Mouse (Mus musculus): ENCODE measurements around the gene Myl12a.
"Not testable (repeated sequence)": the region's sequence is repeated elsewhere in the genome, so short reads cannot be mapped to it uniquely, and the experiment has no call there.

Myl12a gene

DNA sequence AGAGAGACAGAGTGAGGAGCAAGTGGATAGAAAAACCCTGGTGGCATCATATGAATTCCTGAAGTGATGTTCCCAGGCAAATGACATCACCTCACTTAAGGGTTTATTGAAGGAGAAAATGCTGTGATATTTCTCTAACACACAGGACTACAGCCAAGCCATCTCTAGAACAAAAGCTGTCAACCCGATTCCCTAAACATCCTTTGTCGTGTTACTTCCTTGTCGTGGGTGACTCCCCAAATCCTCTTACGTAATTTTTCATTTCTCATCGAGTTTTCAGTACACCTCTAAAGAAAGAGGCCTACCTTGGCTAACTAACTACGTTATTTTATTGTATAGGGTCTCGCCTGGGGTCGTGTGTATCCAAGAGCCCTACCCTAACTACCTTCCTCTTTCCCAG is 13.2 kb downstream of the Myl12a start:
- no peak for ATAC-seq (ENCODE audit: low TSS enrichment)

DNA sequence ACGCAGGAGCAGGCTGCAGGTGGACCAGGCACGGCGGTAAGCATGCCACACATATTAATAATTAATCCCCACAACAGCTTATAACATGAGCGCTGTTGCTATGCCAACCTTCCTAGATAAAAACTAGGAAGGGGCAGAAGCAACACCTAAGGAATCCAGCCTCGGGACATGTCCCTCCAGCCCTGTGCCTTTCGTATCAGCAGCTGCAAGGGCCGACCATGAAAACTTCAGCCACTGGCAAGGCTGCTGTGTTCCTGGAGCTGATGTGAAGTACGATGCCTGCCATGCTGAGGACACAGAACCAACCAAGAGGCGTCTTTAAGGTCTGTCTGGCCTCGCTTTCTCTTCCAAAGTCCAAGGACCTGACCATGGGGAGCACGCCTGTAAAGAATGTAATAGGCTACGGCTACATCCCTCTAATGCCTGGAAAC is 14.3 kb downstream of the Myl12a start:
- ATAC-seq (ENCODE audit: low TSS enrichment): no peak

DNA sequence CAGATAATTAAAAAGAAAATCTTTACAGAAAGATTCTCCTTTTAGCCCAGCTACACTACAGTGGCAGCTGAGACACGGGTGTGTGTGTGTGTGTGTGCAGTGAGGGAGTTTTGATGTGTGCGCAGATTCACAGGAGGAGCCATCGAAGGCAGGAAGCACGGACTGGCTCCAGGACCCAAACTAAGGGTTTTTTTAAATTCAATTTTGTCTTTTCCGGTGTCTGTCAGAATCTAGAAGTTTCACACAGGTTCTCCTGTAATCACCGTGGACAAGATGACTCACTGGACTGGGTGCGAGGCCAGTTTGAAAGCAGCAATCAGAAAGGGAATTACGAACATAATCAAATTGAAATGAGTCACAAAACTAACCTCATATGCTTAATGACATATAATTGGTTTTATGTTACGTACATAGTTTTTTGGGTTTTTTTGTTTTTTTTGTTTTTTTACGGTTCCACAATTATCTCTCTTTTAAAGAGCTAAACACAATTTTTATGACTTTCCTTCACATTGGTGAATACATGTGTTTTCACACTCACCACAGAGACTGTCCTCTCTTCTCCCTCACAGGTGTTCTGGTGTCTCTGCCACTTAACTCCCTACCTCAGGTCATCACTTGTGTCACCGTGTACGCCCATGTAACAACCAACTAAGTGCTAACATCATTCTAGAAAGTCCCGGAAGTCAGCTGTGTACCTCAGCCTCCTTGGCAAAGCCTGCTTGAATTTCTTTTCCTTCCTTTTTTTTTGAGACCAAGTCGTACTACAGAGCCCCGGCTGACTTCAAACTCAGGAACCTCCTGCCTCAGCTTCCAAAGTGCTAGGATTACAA is 15.6 kb downstream of the Myl12a start:
- no peak for ATAC-seq (ENCODE audit: low TSS enrichment)

DNA sequence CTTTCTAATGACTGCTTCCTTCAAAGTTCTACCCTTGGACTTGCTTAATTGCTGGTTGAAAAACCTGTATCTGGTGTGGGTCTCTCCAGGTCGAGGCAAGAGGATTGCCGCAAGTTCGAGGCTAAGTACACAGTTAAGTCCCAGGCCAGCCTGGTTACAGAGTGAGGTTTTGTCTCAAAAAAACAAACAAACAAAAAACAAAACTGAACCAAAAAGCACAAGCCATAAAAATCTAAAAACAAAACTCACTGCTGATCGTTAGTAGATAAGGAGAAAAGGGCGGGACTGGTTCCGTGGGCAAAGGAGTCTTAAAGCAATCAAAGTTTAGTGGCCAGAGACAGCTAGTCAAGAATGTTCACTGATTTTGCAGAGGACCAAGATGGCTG is 16.3 kb downstream of the Myl12a start:
- no peak for ATAC-seq (ENCODE audit: low TSS enrichment)

DNA sequence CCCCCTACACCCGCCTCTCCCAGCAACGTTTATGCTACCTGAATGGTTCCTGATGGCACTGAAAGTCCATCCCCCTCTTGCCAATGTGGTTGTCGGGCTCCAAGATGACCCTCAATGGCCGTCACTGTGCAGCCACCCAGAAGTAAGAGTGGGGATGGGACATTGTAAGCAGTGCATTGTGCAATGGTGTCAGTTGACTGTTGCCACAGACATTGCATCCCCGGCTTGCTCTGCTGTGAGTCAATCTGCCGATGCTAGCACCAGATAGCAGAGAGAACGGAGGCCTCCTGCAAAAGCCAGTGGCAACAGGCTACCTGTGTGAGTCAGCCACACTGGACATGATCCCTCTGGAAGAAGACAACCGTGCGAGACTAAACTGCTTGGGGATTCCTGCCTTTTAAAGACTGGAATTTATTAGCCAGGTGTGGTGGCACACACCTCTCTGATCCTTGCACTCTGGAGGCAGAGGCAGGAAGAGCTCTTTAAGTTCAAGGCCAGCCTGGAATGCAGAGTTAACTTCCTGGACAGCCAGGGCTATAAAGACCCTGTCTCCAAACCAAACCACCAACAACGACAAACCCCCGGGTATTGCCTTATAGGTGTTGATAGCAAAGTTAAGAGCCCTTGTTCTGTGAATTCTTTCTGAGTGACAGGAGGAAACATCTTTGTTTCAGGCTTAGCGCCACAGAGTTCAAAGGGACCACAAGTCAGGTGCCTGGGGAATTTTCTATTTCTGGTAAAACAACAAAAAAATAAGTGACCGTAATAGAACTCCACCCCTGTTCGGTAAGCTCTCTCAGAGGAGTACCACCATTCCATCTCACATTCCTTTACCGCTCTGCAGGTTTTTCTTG is 16.9 kb downstream of the Myl12a start:
- ATAC-seq (ENCODE audit: low TSS enrichment): no peak

DNA sequence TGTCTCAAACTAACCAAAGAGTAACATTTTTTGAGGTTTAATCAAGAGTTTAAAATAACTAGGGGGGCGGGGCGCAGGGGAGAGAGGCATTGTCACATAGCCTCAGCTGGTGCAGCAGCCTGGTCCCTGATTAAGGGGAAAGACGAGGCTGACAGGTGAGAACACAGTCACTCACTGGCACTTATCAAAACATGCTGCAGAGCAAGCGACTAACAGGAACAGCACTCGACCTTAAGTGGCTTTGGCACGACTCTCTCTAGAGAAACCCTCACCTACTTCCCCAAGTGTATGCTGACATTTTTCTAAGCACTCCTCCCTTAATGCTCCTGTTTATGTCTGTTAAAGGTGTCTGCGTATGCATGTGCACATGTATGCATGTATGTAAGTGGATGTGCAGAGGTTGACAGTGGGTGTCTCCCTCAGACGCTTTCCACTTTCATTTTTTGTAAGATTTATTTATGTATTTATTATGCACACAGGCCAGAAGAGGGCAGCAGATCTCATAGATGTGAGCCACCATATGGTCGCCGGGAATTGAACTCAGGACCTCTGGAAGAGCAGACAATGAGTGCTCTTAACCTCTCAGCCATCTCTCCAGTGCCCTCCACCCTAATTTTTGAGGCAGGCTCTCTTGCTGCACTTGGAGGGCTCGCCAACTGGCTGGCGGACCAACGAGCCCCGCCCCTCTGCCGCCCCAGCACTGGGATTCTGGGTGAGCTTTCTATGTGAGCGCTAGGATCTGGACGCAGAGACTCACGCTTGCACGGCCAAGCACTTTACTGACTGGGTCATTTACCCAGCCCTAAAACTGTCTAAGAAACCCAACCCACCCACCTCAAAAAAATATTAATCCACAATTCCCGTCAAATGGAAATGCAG is 23.1 kb downstream of the Myl12a start:
- no peak for ATAC-seq (ENCODE audit: low TSS enrichment)

DNA sequence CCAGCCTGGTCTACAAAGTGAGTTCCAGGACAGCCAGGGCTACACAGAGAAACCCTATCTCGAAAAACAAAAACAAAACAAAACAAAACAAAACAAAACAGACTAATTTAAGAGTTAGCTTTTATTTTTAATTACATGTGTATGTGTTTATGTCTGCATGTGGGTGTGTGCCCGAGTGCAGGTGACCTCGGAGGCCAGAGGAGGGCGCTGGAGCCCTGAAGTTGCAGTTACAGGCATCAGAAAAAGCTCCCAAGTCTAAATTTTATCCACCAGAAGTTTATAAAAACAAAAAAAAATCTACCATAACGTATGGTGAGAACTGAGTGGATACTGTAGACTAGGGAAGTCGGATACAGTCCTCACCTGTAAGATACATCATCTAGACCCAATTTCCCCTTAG is 24.9 kb downstream of the Myl12a start:
- no peak for ATAC-seq (ENCODE audit: low TSS enrichment)

DNA sequence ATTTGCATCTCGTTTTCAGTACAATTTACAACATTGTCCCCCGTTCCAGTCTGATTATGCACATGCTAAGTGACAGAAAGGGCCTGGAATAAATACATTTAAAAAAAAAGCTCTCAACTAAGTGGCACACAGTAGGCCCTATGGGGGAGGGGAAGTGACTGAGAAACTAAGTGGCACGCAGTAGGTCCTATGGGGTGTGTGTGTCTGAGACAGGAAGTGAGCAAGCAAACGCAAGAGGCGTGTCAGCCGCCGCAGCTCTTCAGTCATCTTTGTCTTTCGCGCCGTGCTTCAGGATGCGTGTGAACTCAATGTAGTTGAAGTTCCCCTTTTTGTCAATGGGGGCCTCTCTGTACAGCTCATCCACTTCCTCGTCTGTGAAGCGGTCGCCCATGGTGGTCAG is 28.6 kb downstream of the Myl12a start:
- not testable (repeated sequence) for ATAC-seq (ENCODE audit: low TSS enrichment)

DNA sequence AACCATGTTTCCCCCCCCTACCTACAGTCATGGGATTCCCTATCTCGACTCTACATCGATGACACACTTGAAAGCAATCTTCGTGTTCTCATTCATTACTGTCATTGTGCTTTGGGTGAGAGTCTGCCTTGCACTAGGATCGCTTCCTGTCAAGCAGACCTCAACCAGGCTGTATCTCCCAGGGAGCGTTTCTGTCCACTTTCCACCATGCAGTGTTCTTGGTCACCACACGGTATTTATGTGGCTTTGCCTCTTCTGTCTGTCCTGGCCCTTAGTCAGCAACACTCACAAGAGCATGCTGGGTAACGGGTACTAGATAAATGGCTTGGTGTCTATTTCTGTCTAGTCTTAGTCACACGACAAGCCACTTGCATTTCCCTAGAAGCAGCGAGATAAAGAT is 29.3 kb downstream of the Myl12a start:
- 0 out of 2 replicates have a peak, but pooled peaks have one; percentile 14 for ATAC-seq (ENCODE audit: low TSS enrichment)

DNA sequence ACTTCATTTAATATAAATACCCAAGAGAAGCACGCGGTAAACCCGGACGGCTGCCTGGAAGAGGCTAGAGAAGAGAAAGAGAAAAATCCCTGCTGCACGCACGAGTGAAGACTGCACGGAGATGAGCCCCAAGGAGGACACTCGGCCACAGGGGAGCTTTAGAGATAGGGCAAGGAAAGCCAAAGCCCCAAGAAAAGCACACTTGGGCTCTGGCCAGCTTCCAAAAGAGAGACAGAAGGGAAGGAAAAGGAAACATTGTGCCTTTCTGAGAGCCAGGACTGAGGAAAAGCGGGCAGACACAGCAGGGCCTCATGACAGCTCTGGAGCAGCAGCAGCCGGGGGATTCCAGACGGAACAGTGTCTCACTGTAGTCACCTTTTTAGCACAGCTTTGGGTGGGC is 31.5 kb downstream of the Myl12a start:
- ATAC-seq (ENCODE audit: low TSS enrichment): no peak

DNA sequence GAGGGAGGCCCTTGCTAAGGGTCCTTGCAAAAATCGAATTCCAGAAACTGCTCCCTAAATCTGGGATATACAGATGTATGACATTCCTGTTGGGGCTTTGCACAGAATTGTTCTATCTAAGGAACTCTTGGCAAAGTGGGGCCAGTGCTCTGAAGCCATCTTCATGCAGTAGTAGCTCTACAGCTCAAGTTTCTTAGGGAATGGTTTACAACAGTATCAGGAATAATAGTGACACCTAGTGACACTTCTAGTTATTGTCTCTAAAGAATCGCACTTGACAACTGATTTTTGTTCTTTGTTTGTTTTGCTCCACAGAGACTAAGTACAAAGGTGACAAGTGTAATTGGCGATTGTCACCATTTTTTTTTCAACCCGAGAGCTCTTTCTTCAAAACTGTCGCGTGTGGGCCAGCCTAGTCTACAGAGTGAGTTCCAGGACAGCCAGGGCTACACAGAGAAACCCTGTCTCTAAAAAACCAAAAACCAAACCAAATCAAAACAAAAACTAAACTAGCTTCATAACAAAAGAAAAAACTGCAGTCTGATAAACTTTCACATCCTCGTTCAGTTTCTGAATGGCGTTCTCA is 34.0 kb downstream of the Myl12a start:
- peak; percentile 92 for ATAC-seq (ENCODE audit: low TSS enrichment)

DNA sequence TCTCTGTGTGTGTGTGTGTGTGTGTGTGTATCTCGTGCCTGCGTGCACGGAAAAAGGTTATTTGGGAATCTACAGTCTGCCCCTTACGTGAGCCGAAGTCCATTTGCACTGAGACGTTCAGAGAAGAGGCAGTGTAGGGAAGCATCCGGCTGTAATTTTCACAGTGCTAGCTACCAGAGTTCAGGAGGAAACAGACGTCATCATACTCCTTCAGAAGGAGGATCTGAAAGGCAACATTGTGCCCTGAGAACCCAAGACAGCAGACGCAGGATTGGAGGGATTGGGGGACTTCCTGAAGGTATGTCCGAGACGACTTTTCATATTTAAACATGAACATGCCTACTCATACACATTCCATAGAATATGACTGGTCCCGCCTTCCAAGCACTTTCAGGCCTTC is 35.0 kb downstream of the Myl12a start:
- no peak for ATAC-seq (ENCODE audit: low TSS enrichment)

DNA sequence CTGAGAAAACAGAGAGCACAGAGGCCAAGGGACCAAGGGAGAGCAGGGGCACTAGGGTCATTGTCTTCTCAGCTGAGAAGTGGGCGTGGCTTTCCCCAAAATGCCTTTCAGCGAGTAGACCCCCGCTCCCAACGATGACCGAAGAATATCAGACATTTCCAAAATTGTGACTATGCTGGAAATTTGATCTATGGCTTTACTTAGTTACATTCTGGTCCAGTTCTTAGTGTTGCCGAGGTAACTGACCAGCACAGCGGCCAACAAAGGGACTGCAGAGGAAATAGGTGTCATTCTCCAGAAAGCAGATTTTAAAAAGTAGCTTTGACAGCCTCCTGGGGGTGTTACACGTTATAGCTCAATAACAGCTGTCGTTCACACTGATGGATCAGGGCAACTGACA is 35.5 kb downstream of the Myl12a start:
- ATAC-seq (ENCODE audit: low TSS enrichment): no peak

DNA sequence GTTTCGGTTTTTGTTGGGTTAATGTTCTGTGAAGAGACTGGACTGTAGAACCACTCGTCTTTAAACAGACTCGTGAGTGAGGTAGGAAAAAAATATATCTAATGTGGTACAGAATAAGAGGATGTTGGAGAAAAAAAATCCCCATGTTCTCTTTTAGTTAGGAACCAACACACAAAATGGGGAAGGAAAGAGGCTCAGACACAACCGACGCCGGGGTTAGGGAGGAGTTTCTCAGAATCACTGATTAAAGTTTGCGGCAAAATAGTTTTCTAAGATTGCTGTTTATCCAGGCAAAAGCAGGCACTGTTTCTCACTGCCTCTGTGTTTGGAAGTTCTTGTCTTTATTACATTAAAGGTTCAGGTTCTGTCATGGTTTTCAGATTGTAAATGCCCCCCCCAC is 36.6 kb downstream of the Myl12a start:
- no peak for ATAC-seq (ENCODE audit: low TSS enrichment)

DNA sequence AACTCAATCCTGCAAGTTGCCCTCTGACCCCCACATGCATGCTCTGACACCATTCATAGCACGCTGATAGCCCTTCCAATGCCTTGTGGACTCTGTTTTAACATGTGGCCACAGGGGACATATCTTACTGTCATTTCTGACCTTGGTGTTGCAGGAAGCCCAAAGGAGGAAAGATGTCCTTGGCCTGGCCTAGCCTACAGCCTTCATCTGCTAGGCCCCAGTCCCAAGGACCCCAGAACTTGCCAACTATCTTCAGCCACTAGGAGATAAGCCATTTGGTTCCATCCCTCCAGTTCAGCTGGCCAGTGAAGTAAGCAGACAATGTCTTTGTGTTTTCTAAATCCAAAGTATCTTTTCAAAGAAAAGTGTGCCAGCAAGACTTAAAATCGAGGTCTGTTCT is 37.4 kb downstream of the Myl12a start:
- ATAC-seq (ENCODE audit: low TSS enrichment): no peak

DNA sequence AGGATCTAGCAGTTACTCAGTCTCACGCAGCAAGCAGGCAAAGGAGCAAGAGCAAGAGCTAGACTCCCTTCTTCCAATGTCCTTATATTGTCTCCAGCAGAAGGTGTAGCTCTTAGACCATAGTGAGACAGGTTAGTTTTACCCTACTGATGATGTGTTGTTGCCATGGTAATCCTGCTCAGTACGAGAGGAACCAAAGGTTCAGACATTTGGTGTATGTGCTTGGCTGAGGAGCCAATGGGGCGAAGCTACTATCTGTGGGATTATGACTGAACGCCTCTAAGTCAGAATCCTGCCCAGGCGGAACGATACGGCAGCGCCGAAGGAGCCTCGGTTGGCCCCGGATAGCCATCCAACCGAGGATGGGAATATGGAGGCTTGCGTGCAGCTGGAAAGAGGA is 39.1 kb downstream of the Myl12a start:
- ATAC-seq (ENCODE audit: low TSS enrichment): peak; percentile 78; the same call in 1 of the 2 replicates

DNA sequence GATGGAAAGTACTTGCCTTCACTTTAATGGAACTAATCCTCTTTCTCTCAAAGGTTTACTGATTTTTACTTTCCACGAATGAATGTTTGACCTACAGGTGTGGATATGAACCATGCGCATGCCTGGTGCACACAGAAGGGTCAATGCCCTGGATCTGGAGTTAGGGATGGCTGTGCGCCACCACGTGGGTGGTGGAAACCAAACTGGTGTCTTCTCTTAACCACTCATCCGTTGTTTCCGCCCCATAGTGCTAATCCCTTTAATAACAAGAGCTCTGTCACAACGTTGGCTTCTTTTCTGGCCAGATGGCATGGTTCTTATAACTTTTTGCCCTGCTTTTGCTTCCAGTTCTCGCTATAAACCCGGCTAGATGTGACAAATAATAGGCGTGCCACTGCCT is 51.4 kb downstream of the Myl12a start:
- ATAC-seq (ENCODE audit: low TSS enrichment): no peak

DNA sequence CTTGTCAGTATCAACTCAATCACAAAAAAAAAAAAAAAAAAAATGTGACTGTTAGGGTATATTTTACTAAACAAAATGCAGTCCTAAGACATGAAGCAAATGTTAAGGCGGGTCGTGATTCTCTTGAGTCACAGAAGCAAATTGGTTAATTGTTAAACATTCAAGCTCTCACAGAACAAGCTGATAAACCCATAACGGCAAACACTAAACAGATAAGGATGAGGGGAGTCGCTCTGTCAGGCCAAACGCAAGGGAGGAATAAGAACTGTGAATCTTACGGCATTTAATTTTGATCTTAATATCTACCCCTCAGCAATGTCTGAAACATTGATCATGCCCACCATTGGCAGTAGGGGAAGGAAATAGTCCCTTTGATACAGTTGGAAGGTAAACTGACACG is 53.5 kb downstream of the Myl12a start:
- no peak for ATAC-seq (ENCODE audit: low TSS enrichment)

DNA sequence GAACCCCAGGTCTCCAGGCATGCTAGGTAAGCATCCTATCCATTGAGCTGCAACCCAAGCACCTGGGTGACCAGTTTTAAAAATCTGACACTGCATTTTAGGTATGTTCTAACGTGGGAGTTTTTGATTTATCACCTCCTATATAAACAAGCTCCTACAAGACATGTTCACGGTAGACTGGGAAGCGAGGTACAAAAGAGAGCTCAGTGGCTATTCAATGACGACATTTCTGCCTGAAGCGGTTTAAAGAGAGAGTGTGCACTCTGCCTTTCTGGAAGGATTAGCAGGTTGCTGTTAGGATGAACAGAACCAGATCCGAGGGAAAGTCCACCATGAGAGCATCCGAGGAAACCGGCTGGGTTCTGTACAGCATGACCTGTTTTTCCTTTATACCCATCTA is 54.0 kb downstream of the Myl12a start:
- ATAC-seq (ENCODE audit: low TSS enrichment): no peak

DNA sequence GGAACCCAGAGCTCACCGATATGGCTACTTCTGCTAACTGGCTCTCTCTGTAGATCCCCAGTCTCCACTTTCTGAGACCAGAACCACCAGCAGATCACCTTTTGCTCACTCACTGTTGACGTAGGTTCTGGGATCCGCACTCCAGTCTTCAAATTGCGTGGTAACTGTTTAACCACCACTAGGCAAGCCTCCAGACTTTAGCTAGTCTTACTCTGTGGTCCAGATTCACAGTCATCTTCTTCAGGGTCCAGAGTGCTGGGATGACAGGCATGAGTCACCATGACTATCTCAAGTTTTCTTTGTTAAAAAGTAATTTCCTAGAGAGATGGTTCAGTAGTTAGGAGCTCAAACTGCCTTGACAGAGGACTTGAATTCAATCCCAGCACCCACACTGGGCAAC is 58.9 kb downstream of the Myl12a start:
- ATAC-seq (ENCODE audit: low TSS enrichment): no peak
